Mouse (Mus musculus) mesoderm, embryonic 11.5 days (tissue): ENCODE measurements around the gene Tmem35b.
A peak's percentile ranks its signal among the peaks of the same experiment; 100 is the strongest.
"Not testable (repeated sequence)": the region's sequence is repeated elsewhere in the genome, so short reads cannot be mapped to it uniquely, and the experiment has no call there.

ENCODE experiments used
- DNase-seq: peaks from one replicate; pipeline ENCODE4 v3.0.0-alpha.2; 2012; ENCODE audit warnings: low read depth, low spot score

Tmem35b gene

DNA sequence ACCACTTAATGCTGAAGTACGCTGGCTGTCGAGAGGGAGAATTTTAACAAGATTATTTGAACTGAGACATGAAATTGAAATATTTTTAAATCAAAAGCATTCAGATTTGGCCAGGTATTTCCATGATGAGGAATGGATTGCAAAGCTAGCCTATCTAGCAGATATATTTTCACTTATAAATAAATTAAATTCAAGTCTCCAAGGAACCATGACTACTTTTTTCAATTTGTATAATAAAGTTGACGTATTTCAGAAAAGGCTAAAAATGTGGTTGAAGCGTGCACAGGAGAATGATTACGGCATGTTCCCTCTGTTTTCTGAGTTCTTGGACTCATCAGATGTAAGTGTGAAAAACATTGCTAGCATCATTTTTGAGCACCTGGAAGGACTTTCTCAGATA is at the start of gene Tmem35b:
Gene Tmem35b (plus strand): TSS at position 301 of the 400 bp plus-strand sequence.
- DNase-seq = no peak

GRCm38 (mm10) chr4:127074915-127075314 is 48.6 kb upstream of the Tmem35b start:
- no peak for DNase-seq

- peak; percentile 97 for DNase-seq
Observed at GRCm38 (mm10) chr4:127076875-127077548, 46.5 kb upstream of the Tmem35b start, which contains the start of gene Zmym6. Gene Zmym6, plus strand, starts transcription at chr4:127077383.

DNA sequence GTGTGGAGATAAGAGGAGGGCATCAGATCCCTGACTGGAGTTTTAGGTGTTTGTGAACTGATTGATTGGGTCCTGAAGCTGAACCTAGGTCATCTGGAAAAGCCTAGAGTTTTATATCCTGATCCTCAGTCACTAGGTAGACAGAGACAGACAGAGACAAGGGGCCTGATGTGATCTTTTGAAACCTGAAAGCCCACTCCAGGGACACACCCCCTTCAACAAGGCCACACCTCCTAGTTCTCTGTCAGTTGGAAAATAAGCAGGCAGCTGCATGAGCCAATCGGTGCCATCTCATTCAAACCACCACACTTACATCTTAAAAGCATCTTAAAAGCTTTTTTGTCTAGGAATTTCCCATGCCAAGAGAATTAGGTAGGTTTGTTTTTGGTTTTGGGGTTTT is 42.7 kb upstream of the Tmem35b start:
- no peak for DNase-seq

DNA sequence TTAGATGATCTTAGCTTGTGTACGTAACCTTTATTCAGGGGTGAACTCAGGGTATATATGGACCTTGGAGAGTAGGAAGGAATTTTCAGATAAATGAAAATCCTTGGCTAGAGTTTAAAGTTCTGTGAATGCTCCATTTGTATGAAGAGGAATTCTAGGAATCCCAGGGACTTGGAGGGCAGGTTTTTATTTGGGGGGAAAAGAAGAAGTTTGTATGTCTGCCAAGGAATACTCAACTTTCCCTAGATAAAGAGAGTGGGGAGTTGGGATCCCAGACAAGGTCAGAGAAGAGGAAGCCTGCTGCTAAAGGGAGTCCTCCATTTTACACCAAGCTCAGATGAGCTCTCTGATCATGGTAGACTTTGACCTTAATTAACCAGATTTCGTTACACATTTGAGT is 40.4 kb upstream of the Tmem35b start:
- no peak for DNase-seq

DNA sequence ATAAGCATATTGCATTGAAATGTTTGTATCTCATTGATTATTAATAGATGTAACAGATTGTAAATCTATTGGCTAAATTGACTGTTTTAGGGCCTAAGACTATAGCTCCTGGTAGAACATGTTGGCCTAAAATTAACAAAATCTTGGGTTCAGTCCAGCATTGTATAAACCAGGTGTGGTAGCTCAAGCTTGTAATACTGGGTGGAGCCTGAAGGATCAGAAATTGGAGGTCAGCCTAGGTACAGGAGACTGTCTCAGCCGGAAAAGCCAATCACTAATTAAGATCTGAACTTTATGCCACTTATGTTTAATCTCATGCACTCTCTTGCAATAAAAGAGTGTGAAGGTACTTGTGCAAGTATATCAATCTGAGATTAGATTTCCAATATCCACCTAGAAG is 37.7 kb upstream of the Tmem35b start:
- DNase-seq = no peak

DNA sequence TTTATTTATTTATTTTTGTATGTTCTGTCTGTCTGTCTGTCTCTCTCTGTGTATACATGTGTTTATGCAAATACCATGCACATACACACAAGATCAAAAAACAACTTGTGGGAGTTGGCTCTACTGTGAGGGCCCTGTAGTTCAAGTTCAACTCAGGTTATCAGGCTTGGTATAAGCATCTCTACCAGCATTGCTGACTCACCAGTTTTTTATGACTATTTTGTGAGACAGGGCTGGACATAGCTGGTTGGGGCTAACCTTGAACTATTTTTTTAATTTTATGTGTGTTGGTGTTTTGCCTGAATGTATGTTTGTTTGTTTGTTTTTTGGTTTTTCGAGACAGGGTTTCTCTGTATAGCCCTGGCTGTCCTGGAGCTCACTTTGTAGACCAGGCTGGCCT is 32.3 kb upstream of the Tmem35b start:
- no peak for DNase-seq

GRCm38 (mm10) chr4:127095090-127095489 is 28.4 kb upstream of the Tmem35b start:
- DNase-seq = no peak

- DNase-seq = not testable (repeated sequence)
Observed at GRCm38 (mm10) chr4:127099552-127099951, 23.9 kb upstream of the Tmem35b start.

- no peak for DNase-seq
Observed at GRCm38 (mm10) chr4:127107566-127107965, 15.9 kb upstream of the Tmem35b start.

DNA sequence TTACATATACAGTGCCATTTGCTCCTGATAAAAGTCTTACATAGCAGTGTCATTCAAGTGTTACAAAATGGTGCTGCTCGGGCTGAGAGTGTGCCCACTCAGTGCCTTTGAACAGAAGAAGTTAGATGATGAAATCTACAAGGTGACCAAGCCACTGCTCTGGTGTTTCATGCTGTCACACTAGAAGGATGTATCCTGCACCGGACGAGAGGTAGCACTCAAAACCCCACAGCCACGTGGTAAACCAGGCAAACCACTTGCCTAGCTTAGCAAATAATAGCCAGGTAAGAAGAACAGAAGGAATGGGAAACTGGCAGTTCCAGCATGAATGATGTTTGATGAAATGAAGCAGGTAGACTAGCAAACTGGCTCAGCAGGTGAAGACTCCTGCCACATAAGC is 12.9 kb upstream of the Tmem35b start:
- DNase-seq = no peak

GRCm38 (mm10) chr4:127124331-127124730 is 840 bp downstream of the Tmem35b start:
- no peak for DNase-seq

DNA sequence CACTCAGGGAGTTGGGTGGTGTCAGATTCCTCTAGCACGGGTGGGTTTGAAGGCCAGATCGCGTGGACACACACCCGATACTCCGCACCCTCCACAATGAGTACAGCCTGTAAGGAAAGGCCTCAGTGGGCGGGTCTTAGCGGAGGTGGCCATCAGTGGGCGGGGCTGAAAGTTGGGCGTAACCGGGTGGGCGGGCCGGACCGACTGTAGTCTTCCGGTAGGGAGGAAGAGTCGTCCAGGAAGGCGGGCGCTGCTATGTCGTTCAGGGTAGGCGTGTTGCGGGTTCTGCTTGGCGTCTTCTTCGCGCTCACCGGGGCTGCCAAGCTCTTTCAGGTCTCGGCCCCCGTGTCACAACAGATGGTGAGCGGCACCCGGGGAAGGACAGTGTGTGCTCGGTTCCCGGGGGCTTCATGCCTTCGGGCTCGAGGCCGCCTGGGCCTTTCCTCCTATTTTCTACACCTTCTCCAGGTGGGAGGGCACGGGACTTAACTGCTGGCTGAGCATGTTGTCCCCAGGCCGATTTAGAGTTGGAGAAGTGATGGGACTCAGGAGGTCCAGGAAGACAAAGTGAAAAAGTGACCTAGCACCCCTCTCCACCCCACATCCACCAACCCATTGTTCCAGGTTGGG is 2.5 kb downstream of the Tmem35b start:
- peak; percentile 88 for DNase-seq

DNA sequence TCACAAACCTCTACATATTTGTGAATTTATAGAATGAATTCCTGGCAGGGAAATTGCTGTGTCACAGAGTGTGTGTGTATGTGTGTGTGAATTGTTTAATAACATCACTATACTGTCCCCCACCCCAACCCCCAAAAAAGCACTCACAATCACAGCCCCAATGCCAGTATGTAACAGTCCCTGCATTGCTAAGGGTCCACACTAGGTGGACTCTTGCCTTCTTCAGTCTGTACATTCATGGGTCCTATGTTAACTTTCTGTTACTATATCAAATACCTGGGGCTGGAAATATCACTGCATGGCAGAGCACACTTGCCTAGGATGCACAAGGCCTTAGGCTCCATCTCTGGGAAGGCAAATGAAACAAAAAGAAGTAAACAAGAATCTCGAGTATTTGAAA is 11.2 kb downstream of the Tmem35b start:
- no peak for DNase-seq

DNA sequence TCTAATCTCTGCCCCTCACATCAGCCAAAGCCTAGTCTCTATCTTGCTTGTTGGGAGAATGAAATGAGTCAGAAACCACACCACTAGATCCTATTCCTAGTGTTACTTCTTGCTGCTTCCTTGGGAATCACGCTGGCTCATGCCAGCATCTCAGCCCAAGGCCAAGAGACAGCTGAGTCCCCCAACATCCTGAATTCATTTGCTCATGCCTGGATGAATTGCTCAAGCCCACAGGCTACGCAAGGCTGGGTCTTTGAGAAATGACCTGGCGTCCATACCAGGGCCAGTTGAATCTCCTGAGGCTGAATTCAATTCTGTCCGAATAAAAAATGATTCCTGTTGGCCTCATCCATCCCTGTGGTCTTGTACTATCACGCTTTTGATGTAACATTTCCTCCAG is 14.1 kb downstream of the Tmem35b start:
- no peak for DNase-seq

DNA sequence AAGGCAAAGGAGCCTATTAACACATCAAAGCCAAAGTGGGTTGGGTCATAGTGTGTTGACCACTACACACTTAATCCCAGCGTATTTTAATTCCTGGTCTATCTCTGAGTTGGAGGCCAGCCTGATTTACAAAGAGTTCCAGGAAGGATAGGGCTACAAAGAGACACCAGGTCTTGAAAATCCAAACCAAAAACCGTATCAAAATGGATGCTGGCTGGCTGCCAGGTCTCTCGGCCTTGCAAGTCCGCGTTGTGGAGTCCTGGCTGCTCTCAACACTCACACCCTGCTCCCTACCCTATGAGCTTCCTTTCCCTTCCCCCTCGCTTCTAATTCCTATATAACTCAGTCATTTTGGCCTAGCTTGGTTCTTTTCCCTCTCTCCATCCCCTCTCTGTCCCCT is 15.0 kb downstream of the Tmem35b start:
- DNase-seq = no peak

DNA sequence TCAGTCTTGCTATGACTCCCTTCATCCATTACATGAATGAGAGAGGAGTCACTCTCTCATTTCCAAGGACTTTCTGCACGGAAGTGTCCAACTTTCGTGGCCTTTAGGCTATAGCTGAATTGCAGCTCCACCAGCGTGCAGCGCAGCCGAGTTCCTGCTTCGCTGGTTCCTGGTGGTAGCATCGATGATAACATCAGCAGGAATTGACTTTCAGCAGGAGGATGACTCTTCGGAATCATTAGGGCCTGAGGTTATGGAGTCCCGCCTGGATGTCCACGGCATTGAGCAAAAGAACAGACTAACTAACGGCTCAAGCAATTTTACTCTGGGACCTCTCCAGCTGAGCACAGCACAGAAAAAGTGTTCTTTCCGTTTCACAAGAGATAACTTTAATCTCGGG is 26.5 kb downstream of the Tmem35b start:
- DNase-seq = no peak

- DNase-seq = no peak
Observed at GRCm38 (mm10) chr4:127153345-127153744, 29.9 kb downstream of the Tmem35b start.

GRCm38 (mm10) chr4:127155757-127156156 is 32.3 kb downstream of the Tmem35b start:
- DNase-seq = no peak

GRCm38 (mm10) chr4:127157746-127158145 is 34.3 kb downstream of the Tmem35b start:
- DNase-seq = no peak

GRCm38 (mm10) chr4:127163926-127164325 is 40.4 kb downstream of the Tmem35b start:
- DNase-seq = no peak

DNA sequence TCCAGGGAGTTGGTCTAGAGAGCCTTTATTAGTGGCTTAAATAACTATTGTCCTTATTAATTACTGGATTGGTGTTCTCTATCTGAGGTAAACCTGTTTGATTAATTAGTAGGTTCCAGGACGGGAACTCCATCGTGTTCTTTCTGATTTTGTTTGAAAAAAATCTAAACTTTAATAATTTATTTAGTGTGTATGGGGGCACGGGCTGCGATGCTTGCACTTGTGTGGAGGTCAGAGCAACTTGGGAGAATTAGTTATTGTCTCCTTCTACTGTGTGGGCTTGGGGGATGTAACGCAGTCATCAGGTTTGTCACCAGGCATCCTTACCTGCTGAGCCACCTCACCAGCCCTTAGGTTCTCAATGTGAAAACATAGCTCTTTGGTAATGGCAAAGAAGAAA is 43.6 kb downstream of the Tmem35b start:
- DNase-seq = no peak

- no peak for DNase-seq
Observed at GRCm38 (mm10) chr4:127167731-127168130, 44.2 kb downstream of the Tmem35b start.
